Mouse (Mus musculus) heart, embryonic 13.5 days (tissue): ENCODE results near the gene Mapk9. TPM values are rescaled to one million over a fixed set of nuclear protein-coding genes. Genes with fewer than 3 reads are reported as not detected.
"Not testable (repeated sequence)": the region's sequence is repeated elsewhere in the genome, so short reads cannot be mapped to it uniquely, and the experiment has no call there.

Source experiments
- ATAC-seq: fragments of 200-750 bp; cut with Nextera tagmentation; 2 replicates; pipeline ENCODE4 v1.8.0; 2017; ENCODE audit warnings: moderate TSS enrichment; ENCODE audit not compliant: insufficient number of reproducible peaks, low FRiP score, low TSS enrichment; ENCODE audit errors: extremely low read depth
- H3K27ac ChIP-seq: fragments of 300-500 bp; sonication (generic); replicated peaks from 2 replicates; pipeline ENCODE4 v1.5.1; 2015; ENCODE audit warnings: moderate library complexity, mild to moderate bottlenecking, inconsistent platforms
- H3K27me3 ChIP-seq: fragments of 300-500 bp; sonication (generic); replicated peaks from 2 replicates; pipeline ENCODE4 v1.6.1; 2015; ENCODE audit warnings: mild to moderate bottlenecking, inconsistent platforms
- H3K36me3 ChIP-seq: fragments of 300-500 bp; sonication (generic); 2 replicates; pipeline ENCODE4 v1.6.1; 2015; ENCODE audit warnings: mild to moderate bottlenecking, inconsistent platforms
- H3K4me1 ChIP-seq: fragments of 300-500 bp; sonication (generic); 2 replicates; pipeline ENCODE4 v1.6.1; 2015; ENCODE audit warnings: inconsistent platforms
- H3K4me2 ChIP-seq: fragments of 300-500 bp; sonication (generic); 2 replicates; pipeline ENCODE4 v1.6.1; 2015; ENCODE audit warnings: inconsistent platforms, mild to moderate bottlenecking, moderate library complexity
- H3K4me3 ChIP-seq: fragments of 300-500 bp; sonication (generic); 2 replicates; pipeline ENCODE4 v1.5.1; 2015; ENCODE audit warnings: moderate library complexity, mild to moderate bottlenecking, inconsistent platforms
- H3K9ac ChIP-seq: fragments of 300-500 bp; sonication (generic); 2 replicates; pipeline ENCODE4 v1.6.1; 2015; ENCODE audit warnings: inconsistent platforms, mild to moderate bottlenecking, moderate library complexity
- H3K9me3 ChIP-seq: fragments of 300-500 bp; sonication (generic); 2 replicates; pipeline ENCODE4 v1.6.1; 2016; ENCODE audit warnings: inconsistent platforms
- WGBS: fragments of 180-500 bp; shearing (Covaris S2); methylation state at CpG from one replicate; pipeline ENCODE4 v1.1.7; 2015; ENCODE audit warnings: mixed read lengths; 5-methylcytosine and 5-hydroxymethylcytosine counted together
- polyA plus RNA-seq: library from polyadenylated mRNA; unstranded; fragments of >200 nt; fragmentation: Nextera tagmentation; extraction: Ambion mirVana; gene quantifications from 2 replicates; pipeline ENCODE4 v1.2.1, GENCODE M21; 2015

Mapk9 gene
- polyA plus RNA-seq: 23.7 and 29.1 TPM in 2 replicates

GRCm38 (mm10) chr11:49846401-49847070, at the start of gene Mapk9:
Mapk9 (plus strand) TSS chr11:49846751.
- under 1% methylated on average over 51 of the region's 68 CpGs for WGBS
- Histone ChIP-seq H3K9me3 (no peaks in the 10 kb centered on the region), H3K4me3 (peak within 1 kb of the TSS; percentile 74), H3K27me3 (no peaks in the 10 kb centered on the region), H3K9ac (peak within 1 kb of the TSS; percentile 90), H3K36me3 (peaks cover 14% of the 10 kb centered on the region), H3K27ac (peak within 1 kb of the TSS; percentile 86), H3K4me1 (peaks cover 23% of the 10 kb centered on the region), H3K4me2 (peak within 1 kb of the TSS; percentile 78)
- peak; percentile 98 for ATAC-seq

GRCm38 (mm10) chr11:49798931-49799330, 47.6 kb upstream of the Mapk9 start:
- WGBS: 71% methylated on average over 6 of the region's 6 CpGs
- no peak for ATAC-seq

GRCm38 (mm10) chr11:49801516-49801915, 45.0 kb upstream of the Mapk9 start:
- WGBS: 79% methylated on average over 4 of the region's 4 CpGs
- no peak for ATAC-seq
- Histone ChIP-seq H3K4me1 (no peaks in the 10 kb centered on the region), H3K36me3 (no peaks in the 10 kb centered on the region; the same call in 1 of the 2 replicates), H3K27me3 (no peaks in the 10 kb centered on the region), H3K9me3 (no peaks in the 10 kb centered on the region), H3K9ac (no peak overlapping the region), H3K4me2 (no peak overlapping the region), H3K4me3 (no peak overlapping the region), H3K27ac (no peak overlapping the region)

More at GRCm38 (mm10) chr11:49798931-49799330, 47.6 kb upstream of the Mapk9 start:
- 0 out of 2 replicates have a peak, but pooled peaks cover 4% of the 10 kb centered on the region for H3K27me3 ChIP-seq
- H3K36me3 ChIP-seq: no peaks in the 10 kb centered on the region
- H3K9me3 ChIP-seq: no peaks in the 10 kb centered on the region
- no peak overlapping the region for H3K27ac ChIP-seq
- H3K9ac ChIP-seq: no peak overlapping the region
- no peak overlapping the region for H3K4me2 ChIP-seq
- H3K4me3 ChIP-seq: no peak overlapping the region
- peaks cover 14% of the 10 kb centered on the region; the same call in 1 of the 2 replicates for H3K4me1 ChIP-seq

GRCm38 (mm10) chr11:49803801-49804200, 42.8 kb upstream of the Mapk9 start:
- H3K27me3 ChIP-seq: no peaks in the 10 kb centered on the region
- peaks cover 5% of the 10 kb centered on the region for H3K36me3 ChIP-seq
- H3K27ac ChIP-seq: no peak overlapping the region
- no peaks in the 10 kb centered on the region for H3K4me1 ChIP-seq
- 93% methylated on average over 4 of the region's 4 CpGs for WGBS
- no peaks in the 10 kb centered on the region for H3K9me3 ChIP-seq
- no peak overlapping the region for H3K9ac ChIP-seq
- ATAC-seq: no peak
- no peak overlapping the region for H3K4me3 ChIP-seq
- H3K4me2 ChIP-seq: no peak overlapping the region

GRCm38 (mm10) chr11:49806218-49806617, 40.3 kb upstream of the Mapk9 start:
- ATAC-seq: no peak
- 50% methylated on average over 3 of the region's 3 CpGs for WGBS
- Histone ChIP-seq H3K4me1 (peaks cover 6% of the 10 kb centered on the region), H3K27ac (no peak overlapping the region), H3K4me3 (no peak overlapping the region), H3K4me2 (no peak overlapping the region), H3K9me3 (no peaks in the 10 kb centered on the region), H3K9ac (no peak overlapping the region), H3K36me3 (peaks cover 14% of the 10 kb centered on the region), H3K27me3 (no peaks in the 10 kb centered on the region)

GRCm38 (mm10) chr11:49808946-49809345, 37.6 kb upstream of the Mapk9 start:
- no peaks in the 10 kb centered on the region for H3K9me3 ChIP-seq
- H3K27me3 ChIP-seq: no peaks in the 10 kb centered on the region
- H3K4me1 ChIP-seq: peaks cover 13% of the 10 kb centered on the region
- H3K9ac ChIP-seq: no peak overlapping the region
- H3K36me3 ChIP-seq: peaks cover 25% of the 10 kb centered on the region
- H3K4me2 ChIP-seq: no peak overlapping the region
- WGBS: 89% methylated on average over 9 of the region's 9 CpGs
- H3K27ac ChIP-seq: no peak overlapping the region
- H3K4me3 ChIP-seq: no peak overlapping the region
- no peak for ATAC-seq

GRCm38 (mm10) chr11:49810696-49811095, 35.9 kb upstream of the Mapk9 start:
- not testable (repeated sequence) for H3K27me3 ChIP-seq, H3K4me3 ChIP-seq, H3K4me2 ChIP-seq, H3K9me3 ChIP-seq, ATAC-seq, H3K9ac ChIP-seq
- 59% methylated on average over 7 of the region's 7 CpGs for WGBS
- Histone ChIP-seq H3K36me3 (peaks cover 36% of the 10 kb centered on the region), H3K27ac (peak overlapping the region; percentile 61), H3K4me1 (peaks cover 13% of the 10 kb centered on the region)

GRCm38 (mm10) chr11:49811099-49811541, 35.4 kb upstream of the Mapk9 start:
- H3K27ac ChIP-seq: peak overlapping the region; percentile 61
- WGBS: 37% methylated on average over 8 of the region's 8 CpGs

GRCm38 (mm10) chr11:49811879-49812278, 34.7 kb upstream of the Mapk9 start:
- no peaks in the 10 kb centered on the region for H3K27me3 ChIP-seq
- H3K9ac ChIP-seq: no peak overlapping the region
- ATAC-seq: no peak
- peaks cover 36% of the 10 kb centered on the region for H3K36me3 ChIP-seq
- H3K4me2 ChIP-seq: no peak overlapping the region
- no peak overlapping the region for H3K4me3 ChIP-seq
- H3K9me3 ChIP-seq: no peaks in the 10 kb centered on the region
- H3K27ac ChIP-seq: peak overlapping the region; percentile 61
- H3K4me1 ChIP-seq: peaks cover 13% of the 10 kb centered on the region
- 62% methylated on average over 8 of the region's 8 CpGs for WGBS

More at GRCm38 (mm10) chr11:49811099-49811541, 35.4 kb upstream of the Mapk9 start:
- Histone ChIP-seq H3K9me3 (no peaks in the 10 kb centered on the region), H3K4me3 (no peak overlapping the region), H3K4me1 (peaks cover 13% of the 10 kb centered on the region), H3K4me2 (no peak overlapping the region), H3K27me3 (no peaks in the 10 kb centered on the region), H3K9ac (no peak overlapping the region), H3K36me3 (peaks cover 36% of the 10 kb centered on the region)
- peak; percentile 25; the same call in 1 of the 2 replicates for ATAC-seq

- no peaks in the 10 kb centered on the region for H3K9me3 ChIP-seq
- WGBS: 83% methylated on average over 15 of the region's 15 CpGs
- H3K36me3 ChIP-seq: peaks cover 34% of the 10 kb centered on the region
- H3K4me2 ChIP-seq: no peak overlapping the region
- H3K9ac ChIP-seq: no peak overlapping the region
- no peaks in the 10 kb centered on the region for H3K4me1 ChIP-seq
- ATAC-seq: no peak
- no peak overlapping the region for H3K4me3 ChIP-seq
- no peaks in the 10 kb centered on the region for H3K27me3 ChIP-seq
- no peak overlapping the region for H3K27ac ChIP-seq
These were observed 27.5 kb upstream of the Mapk9 start for GRCm38 (mm10) chr11:49818869-49819566.

GRCm38 (mm10) chr11:49819676-49820075, 26.9 kb upstream of the Mapk9 start:
- ATAC-seq: no peak
- Histone ChIP-seq H3K27ac (no peak overlapping the region), H3K4me1 (no peaks in the 10 kb centered on the region), H3K4me3 (no peak overlapping the region), H3K9ac (no peak overlapping the region), H3K4me2 (no peak overlapping the region), H3K36me3 (peaks cover 35% of the 10 kb centered on the region), H3K9me3 (no peaks in the 10 kb centered on the region), H3K27me3 (no peaks in the 10 kb centered on the region)
- WGBS: 86% methylated on average over 7 of the region's 7 CpGs
